Mouse (Mus musculus): Measurements from ENCODE around the gene Gm45062.
"Not testable (repeated sequence)": the region's sequence is repeated elsewhere in the genome, so short reads cannot be mapped to it uniquely, and the experiment has no call there.

Gene Gm45062

DNA sequence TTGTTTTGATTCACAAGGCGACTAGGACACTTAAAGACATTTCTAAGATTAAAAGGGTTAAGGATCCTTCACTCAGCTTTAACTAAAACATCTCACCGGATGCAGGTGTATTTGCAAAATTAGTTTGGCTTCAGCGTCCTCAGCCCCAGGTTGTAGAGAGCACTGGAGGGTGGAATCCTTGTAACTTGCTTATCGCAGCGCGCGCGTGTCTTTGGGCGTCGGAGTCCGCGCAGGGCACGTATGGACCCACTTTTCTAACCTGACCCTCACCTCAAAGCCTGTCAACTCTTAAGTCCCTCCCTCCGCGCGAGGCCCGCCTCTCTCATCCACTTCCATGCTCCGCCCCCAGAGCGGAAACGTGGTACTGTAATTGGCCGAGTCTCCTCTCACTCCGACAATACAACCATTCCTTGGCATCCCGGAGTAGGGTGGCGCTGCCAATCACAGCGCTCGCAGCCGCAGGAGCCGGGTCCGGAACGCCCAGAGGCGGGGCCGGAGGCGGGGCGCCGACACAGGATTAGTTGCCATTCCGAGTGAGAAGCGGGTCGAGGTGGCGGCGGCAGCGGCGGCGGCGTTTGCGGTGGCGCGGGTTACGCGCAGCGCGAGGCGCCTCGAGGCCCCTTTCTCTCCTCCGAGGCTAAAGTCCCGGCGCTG, 249.8 kb downstream of the Gm45062 start:
- peak; percentile 99 for DNase-seq (ENCODE audit: low read depth, low spot score)

DNA sequence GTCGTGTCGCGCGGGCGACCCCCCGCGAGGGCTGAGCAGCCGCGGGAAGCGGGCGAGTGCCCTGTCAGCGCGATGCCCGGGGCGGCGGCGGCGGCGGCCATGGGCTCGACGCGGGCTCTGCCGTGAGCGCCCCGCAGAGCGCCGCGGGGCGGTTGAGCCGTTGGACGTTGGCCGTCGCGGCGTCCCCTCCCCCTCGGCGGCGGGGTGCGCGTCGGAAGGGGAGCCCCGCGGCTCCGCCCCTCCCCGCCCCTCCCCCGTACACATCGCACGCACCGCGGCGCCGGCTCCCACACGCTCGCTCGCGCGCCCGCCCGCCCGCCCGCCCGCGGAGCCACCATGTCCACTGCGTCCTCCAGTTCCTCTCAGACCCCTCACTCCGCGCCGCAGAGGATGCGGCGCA, 250.3 kb downstream of the Gm45062 start, which contains the start of gene Glcci1:
Glcci1 (plus strand) TSS at position 50 of the 400 bp plus-strand sequence.
- peak; percentile 46 for DNase-seq (ENCODE audit: low read depth, low spot score)

DNA sequence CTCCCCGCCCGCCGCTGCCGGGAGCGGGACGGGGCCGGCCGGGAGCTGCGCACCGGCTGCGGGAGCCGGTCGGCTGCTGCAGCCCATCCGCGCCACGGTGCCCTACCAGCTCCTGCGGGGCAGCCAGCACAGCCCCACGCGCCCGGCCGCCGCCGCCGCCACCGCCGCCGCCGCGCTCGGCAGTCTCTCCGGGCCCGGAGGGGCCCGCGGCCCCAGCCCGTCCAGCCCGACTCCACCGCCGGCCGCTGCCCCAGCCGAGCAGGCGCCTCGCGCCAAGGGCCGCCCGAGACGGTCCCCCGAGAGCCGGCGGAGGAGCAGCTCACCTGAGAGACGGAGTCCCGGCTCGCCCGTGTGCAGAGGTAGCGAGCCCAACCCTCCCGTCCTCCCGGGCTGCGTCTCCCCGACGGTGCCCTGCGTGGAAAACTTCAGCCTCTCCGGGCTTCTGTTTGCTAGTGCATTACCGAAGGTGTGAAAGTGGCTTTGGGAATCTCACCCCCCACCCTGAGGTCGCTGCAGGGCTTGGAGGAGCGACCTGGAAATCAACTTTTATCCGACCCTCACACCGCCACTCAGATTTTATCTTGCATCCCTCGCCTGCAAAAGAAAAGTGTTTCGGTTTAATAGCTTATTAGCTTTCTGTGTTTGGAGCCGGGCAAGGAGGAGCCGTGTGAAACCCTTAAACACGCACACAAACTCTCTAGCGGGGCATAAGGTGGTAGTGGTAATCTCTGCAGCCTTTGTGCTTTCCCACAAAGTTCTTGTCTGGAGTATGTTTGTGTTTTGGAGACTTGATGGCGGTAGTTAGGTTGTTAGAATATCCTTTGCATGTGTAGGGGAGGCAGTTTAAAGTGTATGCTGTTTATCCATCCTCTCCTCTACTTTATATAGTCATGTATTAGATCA, 251.0 kb downstream of the Gm45062 start:
- peak; percentile 34 for DNase-seq (ENCODE audit: low read depth, low spot score)

DNA sequence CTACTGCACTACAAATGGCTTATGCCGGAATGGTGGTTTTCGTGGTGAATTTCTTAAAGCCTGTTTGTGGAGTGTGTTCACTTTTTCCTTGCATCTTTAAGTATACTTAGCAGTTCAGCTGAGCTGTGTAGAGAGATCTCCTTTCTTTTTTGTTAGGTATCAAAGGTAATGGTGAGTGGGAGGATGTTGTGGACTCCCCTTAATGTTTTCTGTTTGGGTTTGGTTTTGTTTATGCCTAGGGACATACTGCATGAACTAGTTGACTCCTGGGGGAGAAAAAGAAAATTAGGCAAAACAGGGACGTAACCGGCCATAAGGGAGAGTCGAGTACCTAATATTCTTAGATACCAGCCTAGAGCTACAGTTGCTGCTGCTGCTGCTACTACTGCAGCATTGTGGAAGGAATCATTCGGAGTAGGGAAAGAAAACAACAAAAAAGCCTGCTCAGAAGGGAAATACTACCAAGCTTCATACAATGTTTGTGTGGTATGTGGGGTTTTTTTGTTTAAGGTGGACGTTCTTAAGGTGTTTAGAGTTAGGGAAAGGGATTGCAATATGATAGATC, 251.7 kb downstream of the Gm45062 start:
- DNase-seq (ENCODE audit: low read depth, low spot score): no peak

DNA sequence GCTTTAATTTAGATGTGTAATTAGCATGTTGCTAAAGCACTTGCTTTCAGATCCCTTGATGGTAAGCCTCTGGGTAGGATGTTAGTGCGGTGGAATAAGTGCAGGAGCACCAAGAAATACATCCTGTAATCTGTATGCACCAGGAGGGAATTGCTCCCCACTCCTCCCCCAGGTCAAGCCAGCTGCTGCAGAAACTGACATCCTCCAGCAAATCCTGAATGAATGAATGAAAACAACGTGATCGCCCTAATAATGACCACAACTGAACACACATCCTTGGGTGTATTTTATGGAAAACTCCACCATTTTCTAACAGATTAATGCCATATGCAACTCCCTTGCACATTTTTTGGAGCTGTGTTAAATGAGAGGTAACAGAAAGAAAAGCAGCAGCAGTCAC, 252.2 kb downstream of the Gm45062 start:
- no peak for DNase-seq (ENCODE audit: low read depth, low spot score)

DNA sequence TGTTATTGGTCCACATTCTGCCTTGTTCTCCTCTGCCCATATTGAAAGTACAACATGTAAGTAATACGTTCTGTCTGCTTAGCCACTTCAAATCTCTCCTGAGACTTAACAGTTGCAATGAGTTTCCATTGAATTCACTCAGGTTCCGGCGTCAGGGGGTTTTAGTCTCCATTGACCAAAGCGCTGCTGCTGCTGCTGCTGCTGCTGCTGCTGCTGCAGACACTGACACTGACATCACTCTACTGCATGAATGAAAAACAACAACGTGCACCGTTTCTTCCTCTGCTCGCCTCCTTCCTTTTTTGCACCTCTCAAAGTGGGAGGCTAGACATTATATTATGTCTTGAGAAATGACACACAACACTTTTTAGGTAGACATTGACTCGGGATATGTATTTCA, 253.2 kb downstream of the Gm45062 start:
- no peak for DNase-seq (ENCODE audit: low read depth, low spot score)

DNA sequence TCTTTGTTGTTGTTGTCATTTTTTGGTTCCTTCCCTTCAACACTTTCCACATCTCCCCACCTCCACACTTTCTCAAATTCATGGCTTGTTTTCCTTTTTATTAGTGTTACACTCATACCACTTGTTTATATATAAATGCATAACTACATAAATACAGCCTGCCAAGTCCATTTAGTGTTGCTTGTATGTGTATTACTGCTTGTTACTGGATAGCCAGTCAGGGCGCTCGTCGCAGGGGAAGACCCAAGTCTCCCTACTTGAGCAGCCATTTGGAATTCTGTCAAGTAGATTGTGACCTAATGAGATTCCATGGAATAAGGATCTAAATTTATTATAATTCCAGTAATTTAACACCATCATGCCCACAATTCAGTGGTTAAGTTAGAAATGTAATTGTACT, 260.4 kb downstream of the Gm45062 start:
- no peak for DNase-seq (ENCODE audit: low read depth, low spot score)

DNA sequence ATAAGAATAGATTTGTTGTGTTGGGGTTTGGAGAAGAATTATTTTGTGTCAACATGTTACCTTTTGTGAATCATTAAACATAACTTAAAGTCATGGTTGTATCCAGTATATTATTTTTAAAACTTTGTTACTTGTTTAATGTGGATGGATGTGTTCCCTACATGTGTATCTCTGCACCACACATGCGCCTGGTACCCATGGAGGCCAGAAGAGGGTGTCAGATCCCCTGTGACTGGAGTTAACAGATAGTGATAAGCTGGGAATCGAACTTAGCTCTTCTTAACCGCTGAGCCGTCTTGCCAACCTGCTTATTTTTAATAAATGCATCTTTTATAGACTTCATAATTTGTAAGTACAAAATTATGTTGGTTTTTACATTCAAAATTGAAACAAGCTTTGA, 262.0 kb downstream of the Gm45062 start:
- DNase-seq (ENCODE audit: low read depth, low spot score): no peak

DNA sequence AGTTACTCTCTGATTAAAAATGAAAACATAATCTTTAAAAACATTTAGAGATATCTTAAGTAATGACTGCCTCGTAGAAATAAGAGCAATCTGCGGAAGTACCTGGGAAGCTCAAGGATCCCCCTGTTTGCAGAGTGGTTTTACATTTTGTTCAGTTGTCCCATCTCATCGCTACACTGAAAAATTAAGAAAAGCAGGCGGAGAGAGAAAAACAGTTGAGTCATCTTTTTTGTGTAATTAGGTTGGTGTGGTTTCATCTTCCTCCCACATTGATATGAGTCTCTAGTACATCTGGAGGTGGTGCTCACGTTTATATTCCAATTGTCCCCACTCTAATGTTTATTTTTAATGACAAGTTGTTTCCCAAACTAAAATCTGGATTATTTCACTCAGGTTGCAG, 265.5 kb downstream of the Gm45062 start:
- no peak for DNase-seq (ENCODE audit: low read depth, low spot score)

DNA sequence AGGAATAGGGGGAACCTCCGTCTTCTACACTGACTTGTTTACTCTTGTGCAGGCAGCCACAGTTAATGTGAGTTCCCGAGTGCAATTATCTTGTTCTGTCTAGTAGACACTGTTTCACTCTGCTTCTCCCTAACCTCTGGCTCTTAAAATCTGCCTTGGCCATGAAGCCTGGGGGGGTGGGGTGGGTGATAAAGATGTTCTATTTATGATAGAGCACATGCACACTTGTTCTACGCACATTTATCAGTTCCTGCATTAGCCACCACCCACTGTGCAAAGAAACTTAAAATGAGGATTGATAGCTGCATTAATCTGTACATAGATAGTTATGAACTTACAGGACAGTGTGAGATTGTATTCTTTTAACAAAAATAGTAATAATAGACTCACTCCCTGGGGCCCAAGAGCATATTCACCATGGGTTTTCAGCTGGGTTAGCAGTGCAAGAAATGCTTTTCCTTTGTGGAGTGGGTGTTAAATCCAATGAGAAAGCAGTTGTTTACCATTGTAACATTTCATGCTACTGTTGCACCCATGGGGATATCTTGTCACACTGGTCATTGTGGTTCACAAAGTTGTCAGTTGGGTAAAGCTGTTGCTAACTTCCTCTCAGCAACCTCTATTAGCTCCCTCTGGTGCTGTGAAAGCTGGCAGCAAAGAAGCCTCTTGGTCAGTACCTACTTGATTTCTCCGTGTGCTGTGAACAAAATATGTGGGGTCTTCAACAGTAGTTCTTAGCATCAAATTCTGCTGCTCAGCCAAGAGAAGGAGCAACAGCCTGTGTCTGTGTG, 272.0 kb downstream of the Gm45062 start:
- no peak for DNase-seq (ENCODE audit: low read depth, low spot score)

DNA sequence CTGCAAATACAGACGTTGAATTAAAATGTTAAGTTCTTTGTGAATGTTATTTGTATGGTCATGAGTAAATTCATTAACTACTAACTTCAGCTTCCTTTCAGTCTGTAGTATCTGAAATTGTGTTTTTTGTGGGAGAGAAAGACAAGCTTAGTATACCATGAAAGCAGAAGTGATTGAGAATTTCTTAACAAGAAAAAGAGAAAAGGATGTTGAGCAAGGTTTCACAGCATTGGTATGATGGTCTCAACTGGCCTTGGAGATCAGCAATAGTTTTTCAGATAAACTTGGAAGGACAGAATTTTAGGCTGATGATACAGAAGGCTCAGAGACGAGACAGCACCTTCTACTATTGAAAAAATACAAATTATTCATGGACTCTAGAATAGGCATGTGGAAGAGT, 277.7 kb downstream of the Gm45062 start:
- no peak for DNase-seq (ENCODE audit: low read depth, low spot score)

DNA sequence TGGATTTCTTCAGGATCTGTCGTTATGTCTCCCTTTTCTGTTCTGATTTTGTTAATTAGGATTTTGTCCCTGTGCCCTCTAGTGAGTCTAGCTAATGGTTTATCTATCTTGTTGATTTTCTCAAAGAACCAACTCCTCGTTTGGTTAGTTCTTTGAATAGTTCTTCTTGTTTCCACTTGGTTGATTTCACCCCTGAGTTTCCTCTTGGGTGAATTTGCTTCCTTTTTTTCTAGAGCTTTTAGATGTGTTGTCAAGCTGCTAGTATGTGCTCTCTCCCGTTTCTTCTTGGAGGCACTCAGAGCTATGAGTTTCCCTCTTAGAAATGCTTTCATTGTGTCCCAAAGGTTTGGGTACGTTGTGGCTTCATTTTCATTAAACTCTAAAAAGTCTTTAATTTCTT, 282.3 kb downstream of the Gm45062 start:
- DNase-seq (ENCODE audit: low read depth, low spot score): not testable (repeated sequence)

DNA sequence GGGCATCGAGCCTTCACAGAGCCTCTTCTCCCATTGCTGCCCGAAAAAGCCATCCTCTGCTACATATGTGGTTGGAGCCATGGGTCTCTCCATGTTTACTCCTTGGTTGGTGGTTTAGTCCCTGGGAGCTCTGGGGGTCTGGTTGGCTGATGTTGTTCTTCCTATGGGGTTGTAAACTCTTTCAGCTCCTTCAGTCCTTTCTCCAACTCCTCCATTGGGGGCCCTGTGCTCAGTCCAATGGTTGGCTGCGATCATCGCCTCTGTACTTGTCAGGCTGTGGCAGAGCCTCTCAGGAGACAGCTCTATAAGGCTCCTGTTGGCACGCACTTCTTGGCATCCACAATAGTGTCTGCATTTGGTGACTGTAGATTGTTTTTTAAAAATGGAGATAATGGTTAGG, 285.6 kb downstream of the Gm45062 start:
- no peak for DNase-seq (ENCODE audit: low read depth, low spot score)

DNA sequence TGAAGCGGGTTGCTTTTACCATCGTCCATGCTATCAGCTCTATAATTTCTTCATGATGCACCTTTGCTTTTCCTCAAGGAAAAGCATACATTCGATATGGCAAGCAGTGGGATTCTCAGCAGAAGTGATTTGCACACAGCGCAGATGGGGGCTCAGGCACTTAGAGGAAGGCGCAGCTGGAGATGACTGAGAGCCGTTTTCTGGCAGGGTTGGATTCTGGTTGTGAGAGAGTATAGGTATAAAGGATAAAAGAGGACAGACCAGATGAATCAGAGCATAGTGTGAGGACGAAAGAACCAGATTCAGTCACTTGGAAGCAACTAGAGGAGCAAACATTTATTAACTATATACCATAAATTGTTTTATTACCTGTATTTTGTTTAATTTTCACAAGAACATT, 286.5 kb downstream of the Gm45062 start:
- no peak for DNase-seq (ENCODE audit: low read depth, low spot score)

DNA sequence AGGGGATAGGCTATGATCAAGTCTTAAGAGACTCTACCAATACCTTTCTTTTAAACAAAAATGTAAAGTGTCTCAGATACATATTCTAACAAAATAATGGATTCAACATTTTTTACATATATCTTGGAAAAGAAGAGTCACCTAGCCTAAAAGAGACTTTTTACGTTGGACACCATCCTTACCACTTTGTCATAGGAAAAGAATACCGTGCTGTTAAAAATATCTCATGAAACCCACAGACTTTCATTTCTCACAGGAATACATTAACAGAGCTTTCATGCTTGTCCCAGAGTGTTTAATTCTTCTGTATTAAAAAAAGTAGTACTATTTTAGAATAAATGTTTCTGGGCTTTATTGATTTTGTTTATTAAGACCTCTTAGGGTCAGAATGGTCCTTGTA, 291.9 kb downstream of the Gm45062 start:
- no peak for DNase-seq (ENCODE audit: low read depth, low spot score)

DNA sequence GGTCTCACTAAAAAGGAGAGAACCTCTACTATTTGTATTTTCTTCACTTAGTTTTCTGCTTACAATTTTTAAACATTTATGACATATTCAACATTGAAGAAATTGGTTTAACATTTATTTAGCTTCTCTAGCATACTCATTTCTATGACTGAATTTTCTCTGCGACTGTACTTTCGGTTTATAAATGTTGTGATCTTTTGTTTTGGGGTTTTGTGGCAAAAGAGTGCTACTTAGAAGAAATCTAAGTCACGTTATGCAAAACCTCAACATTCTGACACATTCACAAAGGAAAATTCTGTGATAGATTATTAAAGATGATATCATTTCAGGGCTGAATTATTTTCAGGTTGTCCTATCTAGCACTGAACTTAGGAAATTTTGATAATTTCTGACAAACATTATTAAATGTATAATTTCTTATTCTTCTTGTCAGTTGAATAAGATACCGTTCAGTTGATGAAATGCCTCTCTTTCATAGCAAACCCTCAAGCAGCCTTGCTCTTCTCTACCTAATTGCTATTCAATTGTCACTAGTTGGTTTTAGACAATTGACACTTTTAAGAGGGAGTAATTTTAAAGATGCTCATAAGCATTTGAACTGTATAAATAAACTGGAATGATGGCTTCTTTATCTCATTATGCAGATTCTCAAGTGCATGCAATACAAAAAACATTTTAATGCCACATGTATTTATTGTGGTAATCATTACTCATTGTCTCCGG, 297.8 kb downstream of the Gm45062 start:
- DNase-seq (ENCODE audit: low read depth, low spot score): no peak

DNA sequence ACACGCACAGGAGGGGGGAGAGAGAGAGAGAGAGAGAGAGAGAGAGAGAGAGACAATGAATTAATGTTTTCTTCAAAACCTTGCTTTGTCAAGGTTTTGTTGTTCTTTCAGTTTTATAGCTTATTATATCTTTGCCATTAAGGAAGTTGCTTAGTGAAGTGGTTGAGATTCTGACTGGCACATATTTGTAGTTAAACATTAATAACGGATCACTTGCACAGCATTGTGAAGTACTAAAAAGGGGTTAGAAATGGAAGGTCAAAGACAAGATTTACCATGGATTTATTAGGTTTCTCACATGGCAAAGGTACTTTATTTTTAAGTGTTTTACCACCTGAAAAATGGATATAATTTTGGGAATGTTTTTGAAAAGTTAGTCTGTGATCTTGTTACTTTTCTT, 301.4 kb downstream of the Gm45062 start:
- DNase-seq (ENCODE audit: low read depth, low spot score): no peak

DNA sequence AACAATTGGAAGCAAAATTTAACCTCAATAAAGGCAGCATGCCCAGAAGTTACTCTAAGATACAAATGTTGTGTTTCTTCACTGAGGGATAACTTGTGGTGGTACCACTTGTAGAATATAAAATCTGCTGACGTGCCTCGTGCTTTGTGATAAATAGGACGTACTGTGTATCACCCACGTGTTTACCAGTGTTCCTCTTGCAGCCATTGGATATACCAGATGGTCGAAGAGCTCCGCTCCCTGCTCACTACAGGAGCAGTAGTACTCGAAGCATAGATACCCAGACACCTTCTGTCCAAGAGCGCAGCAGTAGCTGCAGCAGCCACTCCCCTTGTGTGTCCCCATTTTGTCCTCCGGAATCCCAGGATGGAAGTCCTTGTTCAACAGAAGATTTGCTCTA, 323.1 kb downstream of the Gm45062 start:
- DNase-seq (ENCODE audit: low read depth, low spot score): no peak

DNA sequence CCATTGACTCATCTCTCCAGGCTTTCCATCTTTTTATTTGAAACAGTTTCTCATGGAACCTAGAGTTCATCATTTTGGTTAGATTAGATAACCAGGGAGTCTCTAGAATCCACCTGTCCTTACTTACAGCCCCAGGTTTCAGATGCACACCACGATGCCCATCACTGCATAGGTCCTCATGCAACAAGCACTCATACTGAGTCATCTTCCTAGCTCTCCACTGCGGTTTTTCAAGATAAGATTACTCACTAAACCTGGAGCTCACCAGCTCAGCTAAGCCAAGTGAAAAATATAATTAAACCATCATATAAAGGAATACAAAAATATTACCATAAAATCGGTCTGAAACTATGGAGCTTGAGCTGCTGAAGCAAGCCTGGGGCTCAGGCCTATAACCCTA, 324.6 kb downstream of the Gm45062 start:
- DNase-seq (ENCODE audit: low read depth, low spot score): no peak

DNA sequence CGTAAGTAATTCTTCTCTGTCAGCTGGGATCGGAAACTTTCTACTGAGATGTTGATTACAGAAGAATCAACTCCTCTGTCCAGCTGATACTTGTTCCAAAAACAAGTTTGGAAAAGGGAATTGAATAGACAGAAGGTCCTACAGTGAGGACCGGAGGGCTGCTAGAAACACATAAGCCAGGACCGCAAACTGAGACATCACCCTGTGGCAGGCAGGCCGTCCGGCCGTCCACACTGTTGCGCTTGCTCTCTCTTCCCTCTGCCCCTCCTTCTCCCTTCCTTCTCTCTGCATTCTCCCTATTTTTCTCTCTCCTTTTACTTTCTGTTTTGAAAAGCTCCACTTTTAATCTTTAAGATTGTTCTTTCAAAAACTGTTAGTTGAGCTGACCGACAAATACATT, 332.4 kb downstream of the Gm45062 start:
- DNase-seq (ENCODE audit: low read depth, low spot score): no peak

DNA sequence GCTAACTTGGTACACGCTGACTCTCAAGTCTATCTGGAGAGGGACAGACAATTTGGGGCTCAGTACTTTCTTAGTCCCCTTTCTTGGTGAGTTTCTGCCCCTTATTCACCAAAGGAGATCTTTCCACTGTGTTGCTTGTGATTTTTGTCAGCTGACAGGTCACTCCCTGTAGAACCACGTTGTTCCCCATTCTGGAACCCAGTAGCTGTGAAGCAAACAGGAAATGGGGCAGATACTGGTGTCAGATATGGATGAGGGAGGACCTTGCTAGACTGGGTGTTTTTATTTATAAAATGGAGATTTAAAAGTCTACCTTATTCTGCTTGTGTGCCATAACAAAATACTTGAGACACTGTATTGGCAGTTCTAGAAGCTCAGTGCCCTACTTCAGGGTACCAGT, 358.1 kb downstream of the Gm45062 start:
- DNase-seq (ENCODE audit: low read depth, low spot score): no peak
